Mouse (Mus musculus): ENCODE results near the gene 1700013F07Rik.

DNA sequence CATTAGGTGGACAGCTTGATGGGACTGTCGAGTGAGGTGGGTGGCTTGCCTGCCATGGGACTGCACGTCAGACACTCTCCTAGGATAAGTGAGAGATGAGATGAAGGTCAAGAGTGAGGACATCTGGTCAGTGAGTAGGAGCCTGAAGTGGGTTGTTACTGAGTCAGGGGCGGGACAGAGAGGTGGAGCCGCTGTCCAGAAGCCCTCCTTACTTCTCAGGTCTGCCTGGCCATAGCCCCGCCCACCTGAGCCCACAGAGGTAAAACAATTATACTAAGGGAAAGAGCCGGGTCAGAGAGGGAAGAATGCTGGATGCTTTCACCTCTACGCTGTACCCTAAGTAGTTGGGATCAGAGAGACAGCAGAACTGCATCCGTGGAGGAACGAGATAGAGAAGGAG is 36.3 kb upstream of the 1700013F07Rik start:
- TF ChIP-seq CTCF (IDR thresholded peaks at IDR 0.05; ENCODE audit: control insufficient read depth, insufficient read depth, insufficient read length) (no peak), FOSL1 (IDR thresholded peaks at IDR 0.05; ENCODE audit: insufficient read depth, low read length, poor library complexity, severe bottlenecking) (no peak), MYOG (IDR thresholded peaks at IDR 0.05; ENCODE audit: control insufficient read depth, extremely low read depth, insufficient read length) (no peak), USF1 (IDR thresholded peaks at IDR 0.05; ENCODE audit: low read depth) (no peak), MYOD1 (IDR thresholded peaks at IDR 0.05; ENCODE audit: control insufficient read depth, insufficient read length, low read depth) (no peak), CEBPB (IDR thresholded peaks at IDR 0.05; ENCODE audit: low read depth) (no peak), MAX (IDR thresholded peaks at IDR 0.05) (no peak)
